Mouse (Mus musculus): Measurements from ENCODE around the gene Cacnb1. TPM values are rescaled to one million over a fixed set of nuclear protein-coding genes. Genes with fewer than 3 reads are reported as not detected.
A peak's percentile ranks its signal among the peaks of the same experiment; 100 is the strongest.

Cacnb1 gene
- total RNA-seq, 1 experiment from 2014 or later: 7.8 TPM

DNA sequence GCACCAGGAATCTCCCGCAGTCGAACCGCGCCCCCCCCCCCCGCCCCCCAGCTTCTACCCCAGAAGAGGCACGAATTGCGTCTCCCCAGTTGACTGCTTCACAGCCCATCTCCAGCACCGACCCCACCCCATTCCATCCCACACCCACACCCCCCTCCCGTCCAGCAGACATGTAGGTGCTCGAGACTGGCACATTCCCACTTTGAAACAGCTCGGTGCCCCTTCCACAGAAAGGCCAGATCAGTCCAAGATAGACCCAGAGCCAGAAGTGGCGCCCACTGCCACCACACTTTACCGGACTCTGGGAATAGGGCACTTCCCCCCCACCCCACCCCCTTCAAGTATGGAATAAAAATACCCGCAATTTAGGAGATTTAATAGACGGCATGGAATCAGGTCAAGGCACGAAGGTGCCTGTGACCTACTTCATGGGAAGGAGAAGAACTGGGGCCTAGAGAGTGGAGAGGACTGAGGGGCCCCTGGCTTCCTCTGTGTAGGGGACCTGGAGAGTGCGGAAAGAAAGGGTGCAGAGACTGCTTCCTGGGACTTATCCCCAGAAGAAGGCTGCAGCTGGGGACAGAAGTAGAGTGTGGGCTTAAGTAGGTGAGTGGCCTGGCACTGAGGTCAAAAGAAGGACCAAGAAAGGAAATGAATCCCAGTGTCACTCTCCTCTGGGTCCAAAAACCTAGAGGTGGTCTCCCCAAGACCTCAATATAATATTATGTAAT, 35.9 kb downstream of the Cacnb1 start:
- no peak for DNase-seq

DNA sequence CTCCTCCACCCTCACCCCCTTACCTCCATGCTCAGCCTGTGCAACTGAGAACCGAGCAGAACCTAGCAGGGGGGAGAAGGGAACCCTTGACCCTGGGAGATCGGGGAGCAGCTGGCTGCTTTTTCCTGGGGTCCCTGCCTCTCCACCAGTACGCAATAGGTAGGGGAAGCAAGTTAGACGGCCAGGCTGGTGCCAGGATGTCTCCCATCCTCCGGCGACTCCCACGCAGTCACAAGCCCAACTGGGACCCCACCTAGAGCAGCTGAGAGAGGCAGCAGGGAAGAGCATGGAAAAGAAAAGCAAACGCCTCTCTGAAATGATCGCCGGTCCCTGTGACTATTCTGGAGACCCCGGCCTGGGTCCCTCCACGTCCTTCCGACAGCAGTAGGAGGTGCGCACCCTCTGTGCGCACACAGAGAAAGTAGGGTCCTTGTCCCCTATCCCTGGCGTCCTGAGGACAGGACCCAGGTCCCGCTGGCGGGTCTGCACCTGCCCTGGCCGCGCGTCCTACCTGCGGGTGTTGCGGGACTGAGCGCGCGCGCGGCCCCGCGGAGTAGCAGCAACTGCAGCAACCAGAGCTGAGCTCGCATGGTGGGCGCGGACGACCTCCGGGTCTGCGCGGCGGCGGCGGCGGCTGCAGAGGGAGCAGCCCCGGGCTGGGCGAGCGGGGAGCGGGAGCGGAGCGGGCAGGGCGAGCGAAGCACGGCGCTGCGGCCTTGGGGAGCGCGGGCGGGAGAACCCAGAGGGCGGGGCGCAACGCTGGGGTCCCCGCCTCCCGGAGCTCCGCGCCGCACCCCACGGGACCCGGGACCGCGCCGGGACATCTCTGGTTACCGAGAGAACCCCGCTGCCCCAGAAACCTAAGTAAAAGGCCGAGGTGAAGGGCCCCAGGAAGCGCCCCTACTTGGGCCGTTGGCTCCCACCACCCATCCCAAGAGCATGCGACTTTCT, 36.8 kb downstream of the Cacnb1 start, which contains the start of gene Plxdc1:
Plxdc1 (minus strand) TSS at position 718 of the 951 bp plus-strand sequence.
- peak; percentile 76 for DNase-seq

DNA sequence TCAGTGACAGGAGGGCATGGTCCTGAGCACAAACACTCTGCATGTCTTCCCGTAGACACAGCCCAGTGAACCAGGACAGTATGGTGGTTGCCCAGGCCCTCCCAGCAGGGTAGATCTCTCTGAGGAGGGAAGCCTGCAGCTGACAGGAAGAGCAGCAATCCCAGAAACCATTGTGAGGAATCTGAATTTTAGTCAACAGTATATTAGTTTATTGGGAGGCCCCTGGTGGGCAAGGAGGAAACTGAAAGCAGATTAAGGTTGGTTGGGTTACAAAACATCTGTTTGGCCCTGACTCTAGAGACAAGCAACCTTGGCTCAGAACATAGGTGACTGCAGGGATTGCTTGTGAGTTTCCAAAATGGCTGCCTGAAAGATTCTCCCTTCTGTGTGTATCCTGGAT, 38.9 kb downstream of the Cacnb1 start:
- DNase-seq: no peak

DNA sequence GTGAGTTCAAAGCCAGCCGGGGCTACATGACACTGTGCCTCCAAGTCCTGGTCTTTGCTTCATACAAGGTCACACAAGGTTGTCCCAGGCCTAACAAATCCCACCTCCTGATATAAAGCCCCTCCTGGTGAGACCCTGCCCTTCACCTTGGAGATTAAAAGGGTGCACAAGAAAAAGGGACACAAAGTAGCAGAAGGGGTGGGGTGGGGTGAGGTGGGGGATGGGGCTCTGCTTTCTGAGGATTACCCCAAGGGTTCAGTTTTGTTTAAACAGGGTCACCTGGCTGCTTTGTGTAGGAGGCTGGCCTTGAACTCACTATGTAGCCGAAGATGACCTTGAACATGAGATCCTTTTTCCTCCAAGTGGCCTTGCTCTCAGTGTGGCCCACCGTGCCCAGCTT, 39.3 kb downstream of the Cacnb1 start:
- no peak for DNase-seq

DNA sequence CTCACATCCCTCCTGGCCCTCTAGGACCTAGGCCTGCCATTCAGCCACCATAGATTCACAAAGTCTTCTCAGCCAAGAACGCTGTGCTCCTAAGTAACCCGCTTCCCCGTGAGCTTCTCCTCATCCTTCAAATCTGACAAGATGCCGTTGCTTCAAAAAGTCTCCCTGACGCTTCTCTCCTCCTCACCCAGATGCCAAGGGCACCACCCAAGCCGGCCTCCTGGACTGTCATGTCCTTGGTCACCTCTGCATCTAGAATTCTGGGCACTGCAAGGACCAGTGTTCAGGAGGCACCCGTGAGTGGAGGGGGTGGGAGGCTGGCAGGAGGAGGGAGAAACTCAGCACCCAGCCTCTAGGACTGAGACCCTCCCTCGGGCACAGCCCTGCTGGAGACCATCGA, 40.1 kb downstream of the Cacnb1 start:
- DNase-seq: no peak

DNA sequence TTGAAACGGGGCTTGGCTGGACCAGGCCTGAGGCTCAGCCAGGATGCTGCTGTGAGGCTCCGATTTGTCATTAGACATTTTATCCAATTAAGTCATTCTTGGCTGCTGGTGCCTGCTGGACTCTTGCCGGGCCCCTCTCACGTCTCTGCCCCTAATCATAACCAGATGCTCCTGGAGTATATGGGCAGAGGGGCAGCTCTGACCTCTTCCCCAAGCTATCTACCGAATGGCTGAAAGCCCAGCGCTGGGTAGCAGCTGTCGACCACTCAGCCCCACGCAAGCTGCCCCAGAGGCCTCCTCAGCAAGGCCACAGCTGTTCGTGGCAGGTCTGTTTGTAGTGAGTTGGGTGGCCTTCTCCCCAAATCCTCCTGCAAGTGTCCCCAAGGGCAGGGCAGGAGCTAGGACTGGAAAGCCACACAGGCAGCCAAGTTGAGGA, 42.3 kb downstream of the Cacnb1 start:
- peak; percentile 54 for DNase-seq

DNA sequence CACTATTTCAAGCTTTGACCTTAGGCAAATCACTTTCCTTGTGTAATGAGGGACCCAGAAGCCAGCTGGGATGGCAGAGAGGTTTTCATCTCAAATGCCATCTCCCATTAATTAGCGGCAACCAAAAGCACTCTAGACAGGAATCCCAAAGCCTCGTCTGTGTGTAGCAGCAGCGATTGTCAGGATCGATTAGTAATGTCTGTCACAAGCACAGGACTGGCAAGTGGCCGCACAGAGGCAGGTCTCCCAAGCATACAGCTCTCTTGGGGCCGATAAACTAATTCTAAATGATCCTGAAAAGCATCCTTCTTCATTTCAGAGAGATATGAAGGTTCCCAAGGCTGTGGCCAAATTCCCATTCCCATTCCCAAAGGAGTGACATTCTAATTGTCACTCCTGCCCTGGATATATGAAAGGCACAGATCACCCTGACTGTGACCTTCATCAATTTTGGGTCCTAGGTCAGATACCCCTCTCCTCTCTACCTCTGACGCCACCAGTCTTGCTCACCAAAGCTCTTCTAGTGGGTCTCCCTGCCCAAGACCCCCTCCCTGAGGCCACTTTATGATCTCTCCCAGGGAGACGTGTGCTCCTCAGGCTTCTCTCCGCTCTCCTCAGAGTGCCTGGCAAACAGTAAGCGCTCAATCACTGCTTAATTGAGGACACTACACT, 42.9 kb downstream of the Cacnb1 start:
- no peak for DNase-seq

DNA sequence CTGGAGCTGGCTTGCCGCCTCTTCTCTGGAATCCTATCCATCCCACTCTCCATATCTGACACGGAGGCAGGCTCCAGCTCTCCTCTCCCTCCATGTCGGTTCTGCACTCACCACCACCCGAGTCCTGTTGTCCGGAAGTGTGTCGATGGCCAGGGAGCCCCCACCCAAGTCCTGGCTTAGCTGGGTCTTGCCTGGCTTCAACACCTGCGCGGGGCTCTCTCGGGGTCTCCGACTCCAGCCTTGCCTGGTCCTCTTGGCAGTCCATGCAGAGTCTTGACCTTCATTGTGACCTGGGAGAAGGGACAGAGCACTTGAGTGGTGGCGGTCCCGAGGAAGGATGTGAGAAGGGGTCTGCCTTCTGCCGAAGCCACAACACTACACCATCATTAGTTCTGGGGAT, 44.4 kb downstream of the Cacnb1 start:
- DNase-seq: no peak

DNA sequence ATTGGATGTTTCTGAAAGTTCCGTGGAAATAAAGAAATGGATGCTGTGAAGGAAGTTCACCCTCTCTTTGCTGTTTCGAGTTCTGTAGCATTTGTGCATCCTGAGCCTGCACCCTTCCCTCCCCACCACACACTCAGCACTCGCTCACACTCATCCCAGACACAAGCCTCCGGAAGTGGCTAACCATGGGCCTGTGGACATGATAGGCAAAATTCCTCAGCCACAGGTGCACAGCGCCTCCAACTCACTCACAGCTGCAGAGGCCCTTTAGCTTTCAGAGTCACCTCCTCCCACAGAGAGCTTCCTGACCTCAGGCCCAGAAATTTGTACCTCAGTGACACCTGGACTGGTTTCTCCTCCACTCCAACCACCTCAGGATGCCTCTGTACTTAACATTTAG, 45.0 kb downstream of the Cacnb1 start:
- DNase-seq: no peak

DNA sequence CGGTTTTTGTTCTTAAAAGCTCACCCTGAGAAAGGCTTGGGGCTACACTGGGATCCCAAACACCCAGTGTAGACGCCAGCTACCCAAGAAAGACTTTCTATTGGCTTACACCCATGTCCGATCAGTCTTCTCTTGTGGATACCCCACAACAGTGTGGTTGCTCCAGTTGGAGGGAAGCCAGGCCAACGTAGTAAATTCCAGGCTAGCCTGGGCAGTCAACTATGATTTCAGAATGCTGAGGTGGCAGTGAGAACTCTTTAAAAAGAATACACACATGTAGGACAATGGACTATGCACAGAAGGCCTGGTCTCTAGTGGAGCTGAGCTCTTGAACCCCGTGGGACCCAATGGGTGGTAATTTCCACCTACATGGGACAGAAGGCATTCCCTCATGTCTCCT, 48.1 kb downstream of the Cacnb1 start:
- no peak for DNase-seq

DNA sequence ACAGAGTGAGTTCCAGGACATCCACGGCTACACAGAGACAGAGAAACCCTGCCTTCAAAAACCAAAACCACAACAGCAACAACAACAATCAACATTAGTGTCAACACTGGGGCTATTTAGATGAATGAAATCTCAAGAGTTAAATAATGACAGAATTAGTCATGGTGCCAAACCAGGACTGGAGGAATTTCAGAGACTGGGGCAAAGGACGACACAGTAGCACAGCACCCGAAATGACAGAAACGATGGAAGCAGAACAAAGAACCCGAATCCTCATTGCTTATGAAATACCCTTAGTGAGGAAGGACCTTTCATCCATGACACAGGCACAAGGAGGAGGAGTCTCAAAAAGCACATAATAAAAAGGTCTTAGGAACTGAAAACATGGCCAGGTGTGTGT, 48.7 kb downstream of the Cacnb1 start:
- no peak for DNase-seq

DNA sequence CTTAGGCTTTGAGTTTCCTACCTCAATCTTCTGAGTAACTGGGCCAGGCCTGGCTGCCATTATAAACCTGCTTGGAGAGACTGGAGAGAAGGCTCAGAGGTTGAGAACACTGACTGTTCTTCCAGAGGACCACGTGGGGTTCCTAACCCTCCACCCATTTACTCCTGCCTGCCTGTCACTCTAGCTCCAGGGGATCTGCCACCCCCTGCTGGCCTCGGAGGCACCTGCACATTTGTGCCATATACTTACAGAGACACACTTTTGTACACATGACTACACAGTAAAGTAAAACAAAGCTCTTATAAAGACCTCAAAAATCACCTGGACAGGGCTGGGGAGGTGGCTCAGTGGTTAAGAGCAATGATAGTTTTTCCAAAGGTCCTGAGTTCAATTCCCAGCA, 50.4 kb downstream of the Cacnb1 start:
- DNase-seq: no peak

DNA sequence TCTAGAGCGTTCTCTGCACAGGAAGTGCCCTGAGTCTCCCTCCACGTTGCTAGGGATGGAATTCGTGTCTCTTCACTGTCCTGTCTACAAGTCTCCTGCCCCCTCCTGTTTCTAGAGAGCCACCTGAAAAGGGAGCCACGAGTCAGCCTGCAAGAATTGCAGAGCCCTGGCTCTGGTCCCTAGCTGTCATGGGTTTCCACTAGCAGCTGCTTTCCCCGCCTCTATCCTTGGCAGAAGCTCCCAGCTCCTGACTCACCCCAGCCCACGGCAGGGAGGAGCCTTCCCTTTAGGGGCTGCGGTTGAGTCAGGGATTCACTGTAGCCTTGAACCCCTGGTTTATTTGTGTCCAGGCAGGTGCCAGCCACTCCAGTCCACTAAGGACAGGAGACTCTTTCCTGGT, 51.6 kb downstream of the Cacnb1 start:
- peak; percentile 91 for DNase-seq

DNA sequence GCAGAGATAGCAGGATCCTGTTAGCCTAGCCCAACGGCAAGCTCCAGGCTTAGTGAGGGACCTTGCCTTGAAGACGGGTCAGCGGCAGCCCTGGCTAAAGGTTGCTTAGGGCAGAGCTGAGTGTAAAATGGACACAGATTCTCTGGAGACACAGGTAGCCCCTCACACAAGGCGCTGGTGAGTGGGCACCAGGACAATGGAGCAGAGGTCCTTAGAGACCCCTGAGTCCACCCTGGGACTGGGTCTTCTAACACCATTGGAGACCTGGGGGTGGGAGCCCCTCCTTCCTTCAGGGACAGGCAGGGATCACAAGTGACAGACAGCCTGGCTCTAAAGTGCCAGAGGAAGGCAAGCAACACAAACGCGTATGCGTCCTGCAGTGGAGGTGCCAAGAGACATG, 52.1 kb downstream of the Cacnb1 start:
- DNase-seq: no peak

DNA sequence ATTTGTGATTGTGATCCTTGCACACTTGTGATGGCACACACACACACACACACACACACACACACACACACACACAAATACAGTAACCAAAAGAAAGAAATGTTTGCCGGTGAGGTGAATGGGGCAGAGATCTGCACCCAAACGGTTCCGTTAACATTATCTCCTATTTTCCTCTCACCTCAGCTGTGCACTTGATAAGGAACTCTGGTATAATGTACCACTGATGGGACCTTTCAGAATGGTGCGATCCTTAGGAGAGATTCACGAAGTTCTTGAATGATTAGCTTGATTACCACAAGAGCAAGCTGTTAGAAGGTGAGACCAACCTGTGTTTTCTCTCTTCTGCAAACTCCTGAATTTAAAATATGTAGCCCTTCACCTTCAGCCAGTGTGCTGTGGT, 54.4 kb downstream of the Cacnb1 start:
- DNase-seq: no peak

DNA sequence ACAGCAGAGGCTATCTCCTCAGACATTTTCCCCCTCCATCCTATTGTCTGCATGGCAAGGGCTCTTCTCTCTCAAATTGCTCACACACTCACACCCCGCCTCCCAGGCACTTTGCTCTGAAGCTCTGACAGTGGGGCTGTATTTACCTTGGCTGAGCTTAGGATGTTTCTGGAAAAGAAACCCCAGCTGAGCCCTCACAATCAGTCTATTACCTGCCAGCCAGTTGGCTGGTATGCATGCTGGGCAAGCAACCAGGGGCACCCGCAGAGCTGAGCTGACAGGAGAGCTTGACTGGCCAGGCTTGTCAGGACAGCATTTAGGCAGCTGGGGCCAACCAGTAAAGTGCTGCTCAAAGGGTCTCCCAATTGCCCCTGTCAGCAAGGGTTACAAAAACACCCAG, 55.7 kb downstream of the Cacnb1 start:
- DNase-seq: no peak

DNA sequence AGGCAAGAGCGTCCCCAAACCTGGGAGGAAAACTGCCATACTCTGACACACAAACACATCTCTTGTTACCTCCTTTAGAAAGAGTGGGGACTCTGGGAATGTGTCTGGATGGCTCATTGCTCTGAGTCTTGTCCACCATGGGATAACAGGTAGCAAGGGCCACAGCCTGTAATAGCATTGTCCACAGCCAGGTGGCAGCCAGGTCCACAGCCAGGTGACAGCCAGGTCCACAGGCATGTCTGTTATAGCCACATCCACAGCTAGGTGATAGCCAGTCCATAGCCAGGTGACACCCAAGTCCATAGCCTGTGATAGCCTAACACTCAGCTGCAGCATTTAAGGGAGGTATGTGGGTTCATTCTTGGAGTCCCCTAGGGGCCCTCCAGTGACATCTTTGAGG, 61.9 kb downstream of the Cacnb1 start:
- DNase-seq: no peak

DNA sequence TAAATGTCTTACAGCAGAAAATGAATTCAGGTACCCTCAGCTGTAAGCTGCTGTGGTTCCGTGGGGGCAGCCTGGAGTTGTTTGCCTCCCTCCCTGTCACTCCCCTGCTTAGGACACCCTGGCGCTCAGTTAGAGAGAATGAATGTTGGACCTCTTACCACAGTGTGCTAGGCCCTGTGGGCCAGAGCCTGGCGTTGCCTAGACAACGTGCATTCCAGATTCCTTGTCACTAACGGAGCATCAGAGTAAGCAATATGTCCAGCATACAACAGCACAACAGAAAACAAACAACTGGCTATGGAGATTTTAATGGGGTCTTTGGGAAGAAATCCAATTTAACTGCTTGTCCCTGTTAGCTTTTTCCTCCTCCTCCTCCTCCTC, 63.5 kb downstream of the Cacnb1 start:
- DNase-seq: no peak

DNA sequence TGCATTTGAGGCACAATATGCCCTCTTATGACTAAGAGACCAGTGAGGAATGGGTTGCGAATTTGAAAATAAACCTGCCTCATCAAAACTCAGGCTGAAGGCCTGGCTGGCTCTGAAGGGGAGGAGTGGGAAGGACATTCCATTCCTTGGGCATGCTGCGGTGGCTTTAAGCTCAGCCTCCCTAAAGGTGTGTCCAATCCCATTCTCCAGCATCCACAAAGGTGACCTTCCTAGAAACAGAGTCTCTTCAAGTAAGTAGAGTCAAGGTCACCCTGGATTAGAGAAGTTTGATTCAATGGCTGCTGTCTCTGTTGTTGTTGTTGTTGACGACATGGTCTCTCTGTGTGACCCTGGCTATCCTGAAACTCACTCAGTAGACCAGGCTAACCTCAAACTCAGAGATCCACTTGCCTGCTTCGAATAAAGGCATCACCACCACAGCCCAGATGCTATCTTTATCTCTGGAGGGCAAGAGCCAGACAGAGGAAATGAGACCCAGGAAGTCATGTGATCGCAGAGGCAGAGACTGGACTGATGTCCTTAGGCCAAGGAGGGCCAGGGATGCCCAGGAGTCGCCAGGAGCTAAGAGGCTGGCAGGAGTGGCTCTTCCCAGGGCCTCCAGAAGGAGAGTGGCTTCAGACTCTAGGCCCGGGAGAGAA, 64.1 kb downstream of the Cacnb1 start:
- DNase-seq: no peak

DNA sequence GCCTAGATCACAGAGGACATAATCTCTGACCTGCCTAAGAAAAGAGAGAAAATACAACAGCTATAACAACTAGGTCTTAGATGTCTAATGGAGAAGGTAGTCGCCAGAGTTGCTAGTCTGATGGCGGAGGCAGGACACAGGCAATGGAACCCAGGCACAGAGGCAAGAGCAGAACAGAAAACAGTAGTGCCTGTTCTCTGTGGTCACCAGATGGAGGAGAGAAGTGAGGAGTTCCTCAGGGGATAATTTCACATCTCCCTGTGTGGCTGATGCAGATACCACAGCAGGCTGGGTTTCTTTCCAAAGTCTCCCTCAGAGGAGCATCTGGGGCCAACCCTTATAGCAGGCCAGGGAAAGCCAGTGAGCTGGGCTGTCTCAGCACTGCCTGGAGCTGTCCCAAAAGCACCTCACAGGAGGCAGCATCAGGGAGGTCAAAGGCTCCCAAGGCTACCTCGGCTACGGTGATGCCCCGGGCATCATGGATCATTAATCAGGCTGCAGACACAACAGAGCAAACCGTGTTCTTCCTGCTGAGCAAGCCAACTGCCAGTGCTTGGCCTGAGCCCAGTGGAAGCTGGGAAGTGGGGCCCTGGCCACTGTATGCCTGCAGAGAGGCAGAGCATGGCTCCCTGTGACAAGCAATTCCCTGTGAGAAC, 65.8 kb downstream of the Cacnb1 start:
- peak; percentile 70 for DNase-seq

DNA sequence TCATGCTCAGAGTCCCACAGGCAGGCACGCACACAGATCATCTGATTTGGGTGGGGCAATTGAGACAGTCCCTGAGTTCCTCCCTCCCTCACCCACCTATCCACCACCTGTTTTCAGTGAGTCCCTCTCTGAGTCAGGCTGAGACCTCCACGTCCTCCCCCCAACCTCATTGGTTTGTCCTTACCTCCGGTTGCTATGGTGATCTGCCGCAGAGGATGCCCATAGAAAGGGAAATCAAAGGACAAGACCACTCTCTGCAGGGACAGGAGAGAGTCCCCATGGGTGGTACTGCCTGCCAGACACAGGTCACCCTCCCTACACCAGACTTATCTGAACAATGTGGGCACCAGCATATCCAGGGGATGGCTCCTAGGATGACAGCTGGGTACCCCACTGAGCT, 66.9 kb downstream of the Cacnb1 start:
- DNase-seq: no peak

All from adrenal gland, postnatal 14 days (tissue).